Mouse (Mus musculus) lung, postnatal 36 days (tissue): ENCODE measurements at regions not wholly inside any gene's neighbourhood (a gene's known extent, or its start where the extent isn't known, plus 50 kb on each side); places are given as distances from the start of the nearest gene placed in this dataset.

Experiments
- DNase-seq: peaks from one replicate; pipeline ENCODE4 v3.0.0; 2022; ENCODE audit warnings: mixed read lengths

DNA sequence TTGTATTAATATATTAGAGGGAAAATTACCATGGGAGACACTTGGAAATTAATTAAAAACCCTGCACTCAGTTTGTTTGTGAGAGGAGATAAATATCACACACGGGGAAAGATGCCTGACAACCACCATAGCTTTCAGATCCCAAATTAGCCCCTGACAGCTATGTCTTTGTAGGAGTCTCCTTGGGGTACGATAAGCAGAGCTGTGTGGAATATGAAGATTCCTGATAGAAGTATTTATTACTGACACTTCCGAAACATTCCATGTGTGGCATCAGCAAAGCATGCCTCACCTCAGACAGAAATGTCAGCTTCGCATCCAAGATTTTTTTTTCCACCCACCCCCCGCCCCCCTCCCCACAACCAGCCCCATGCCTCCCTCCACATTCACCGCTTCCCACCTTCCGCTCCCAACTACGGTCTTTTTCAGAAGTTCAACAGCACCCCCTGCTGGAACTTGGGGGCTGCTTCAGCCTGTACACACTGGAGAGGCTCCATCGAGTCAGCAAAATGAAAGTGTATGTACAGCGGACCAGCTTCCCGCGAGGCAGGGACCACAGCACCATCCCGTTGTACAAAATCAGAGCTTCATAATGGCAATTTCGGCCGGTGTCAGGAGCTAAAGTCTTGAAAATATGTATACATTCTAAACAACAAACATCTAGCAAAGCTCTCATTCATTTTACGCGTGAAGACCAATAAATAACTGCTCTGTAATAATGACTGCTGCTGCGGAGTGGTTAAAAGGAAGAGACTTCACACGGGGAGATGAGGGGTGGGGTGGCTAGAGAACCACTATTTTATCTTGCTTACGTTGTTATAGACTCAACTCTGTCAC lies 66.7 kb downstream of the Rwdd3 start:
- peak; percentile 78 for DNase-seq

DNA sequence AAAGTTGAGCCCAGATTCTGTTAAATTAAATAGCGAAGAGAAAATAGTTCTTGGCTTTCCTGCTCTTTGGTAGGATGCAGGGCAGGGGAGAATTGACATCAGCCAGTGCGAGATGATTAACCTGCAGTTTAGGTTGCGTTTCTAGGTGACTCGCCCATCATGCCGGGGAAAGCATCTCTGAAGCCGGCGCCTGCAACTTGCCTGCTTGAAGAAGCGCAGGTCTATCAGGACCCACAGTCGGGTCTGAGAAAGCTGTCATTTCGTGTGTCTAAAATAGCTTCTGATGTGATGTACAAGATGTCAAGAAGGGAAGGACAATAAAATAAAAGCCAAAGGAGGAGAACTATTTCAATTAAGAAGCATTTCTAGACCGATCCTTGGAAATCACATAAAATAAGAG lies 68.6 kb downstream of the Rwdd3 start:
- DNase-seq: no peak

GRCm38 (mm10) chr3:121102120-121102519 lies 69.4 kb downstream of the Rwdd3 start:
- DNase-seq: no peak

DNA sequence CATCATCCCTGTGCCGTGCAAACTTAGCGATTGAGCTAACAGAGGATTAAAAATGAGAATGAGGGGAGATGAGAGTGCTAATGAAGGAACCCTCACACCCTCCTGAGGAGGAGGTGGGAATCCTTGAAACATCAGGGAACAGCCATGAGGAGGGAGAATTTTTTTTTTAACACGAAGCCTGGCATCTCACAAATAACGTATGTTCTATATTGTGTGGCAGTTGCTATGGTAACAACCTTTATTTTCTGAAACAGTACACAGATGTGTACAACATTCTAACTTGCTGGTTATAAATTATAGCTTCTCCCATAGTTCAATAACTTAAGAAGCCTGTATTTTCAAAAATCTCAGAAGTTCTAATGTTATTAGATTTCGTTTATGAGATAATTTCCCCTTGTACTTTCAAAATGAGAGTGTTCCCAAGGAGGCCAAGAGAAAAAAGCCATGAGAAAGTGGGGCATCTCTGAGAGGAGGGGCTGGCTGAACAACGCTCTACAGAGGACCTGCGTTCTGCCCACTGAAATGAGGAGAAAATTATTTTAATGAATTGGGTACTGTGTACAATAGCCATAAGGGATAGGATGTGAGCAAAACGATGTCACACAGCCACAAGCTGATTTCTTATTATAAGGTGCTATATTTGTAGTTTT lies 71.2 kb downstream of the Rwdd3 start:
- DNase-seq: no peak

DNA sequence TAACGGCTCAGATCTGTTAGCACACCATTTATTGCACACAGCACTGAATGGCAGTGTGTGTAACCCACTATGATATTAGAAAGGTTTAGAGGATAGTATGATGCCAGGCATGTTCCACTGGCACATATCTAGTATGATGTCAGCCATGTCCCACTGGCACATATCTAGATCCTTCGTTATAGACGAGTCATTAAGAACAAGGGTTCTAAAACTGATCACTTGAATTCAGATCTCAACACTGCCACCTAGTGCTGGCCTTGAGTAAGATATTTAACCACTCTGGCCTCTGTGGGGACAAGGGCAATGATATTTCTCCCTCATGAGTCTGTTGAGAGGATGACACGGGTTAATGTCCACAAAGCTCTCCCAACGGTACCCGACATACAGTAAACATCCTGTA lies 78.0 kb downstream of the Rwdd3 start:
- peak; percentile 38 for DNase-seq

DNA sequence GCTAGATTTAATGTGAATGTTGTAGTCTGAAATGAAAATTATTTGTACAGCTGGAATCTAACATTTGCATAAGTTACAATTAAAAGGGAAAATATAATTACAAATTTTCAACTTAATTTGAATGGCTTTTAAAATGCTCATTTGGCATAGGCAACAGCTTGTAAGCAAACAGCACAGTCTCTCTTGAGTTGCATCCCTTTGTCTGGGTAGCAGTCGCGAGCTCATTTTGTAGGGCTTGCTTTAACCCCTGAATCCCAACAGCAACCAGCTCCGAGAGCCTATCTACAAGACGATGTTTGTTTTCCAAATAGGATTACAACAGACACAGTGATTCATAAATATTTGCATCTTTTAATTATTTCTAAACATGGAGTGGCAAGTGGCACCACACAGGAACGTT lies 82.8 kb downstream of the Rwdd3 start:
- DNase-seq: no peak

DNA sequence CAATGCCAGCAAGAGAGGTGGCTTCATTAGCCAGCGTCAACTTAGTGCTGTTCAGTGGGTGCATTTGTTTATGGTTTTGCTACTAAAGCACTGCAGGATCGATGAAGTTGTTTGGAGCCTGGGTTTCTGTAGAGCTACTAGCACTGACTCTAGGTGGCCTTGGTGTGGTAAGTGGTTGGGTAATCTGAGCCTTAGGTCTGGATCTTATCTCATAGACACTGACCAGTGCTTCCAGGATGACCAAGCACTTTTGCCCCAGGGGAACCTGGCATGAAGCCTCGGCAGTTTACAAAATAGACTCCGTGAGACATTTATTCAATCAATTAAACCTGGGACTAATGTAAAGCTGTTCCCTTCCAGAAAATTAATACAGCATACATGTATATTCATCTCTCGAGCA lies 102.8 kb downstream of the Rwdd3 start:
- no peak for DNase-seq

DNA sequence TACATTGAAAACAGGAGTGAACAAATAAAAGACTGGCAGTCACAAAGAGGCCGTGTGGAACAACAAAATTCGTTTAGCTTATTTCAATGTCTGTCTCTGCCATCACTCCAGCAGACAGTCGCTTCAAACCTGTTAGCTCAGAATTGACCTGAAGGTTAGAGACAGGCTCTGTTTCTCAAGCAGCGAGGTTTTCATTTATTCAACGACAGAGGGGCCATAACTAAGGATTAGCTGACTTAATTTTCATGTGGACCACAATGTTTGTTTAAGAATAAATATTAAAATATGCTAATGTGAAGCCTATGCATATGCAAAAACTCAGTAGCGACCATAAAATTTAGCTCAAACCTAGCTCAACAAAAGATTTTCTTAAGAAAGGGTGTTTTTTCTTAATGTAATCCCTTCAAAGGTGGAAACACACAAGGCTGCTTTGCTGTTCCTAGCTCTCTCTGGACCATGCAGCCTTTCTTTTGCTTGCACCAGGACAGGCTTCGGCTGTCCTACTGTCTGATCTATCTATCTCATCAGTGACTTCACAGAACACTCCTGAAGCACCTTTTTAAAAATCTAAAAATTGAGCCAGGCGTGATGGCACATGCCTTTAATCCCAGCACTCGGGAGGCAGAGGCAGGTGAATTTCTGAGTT lies 135.5 kb downstream of the Rwdd3 start:
- DNase-seq: no peak

- no peak for DNase-seq
Observed at GRCm38 (mm10) chr3:121025546-121026157, 145.8 kb downstream of the Rwdd3 start.

DNA sequence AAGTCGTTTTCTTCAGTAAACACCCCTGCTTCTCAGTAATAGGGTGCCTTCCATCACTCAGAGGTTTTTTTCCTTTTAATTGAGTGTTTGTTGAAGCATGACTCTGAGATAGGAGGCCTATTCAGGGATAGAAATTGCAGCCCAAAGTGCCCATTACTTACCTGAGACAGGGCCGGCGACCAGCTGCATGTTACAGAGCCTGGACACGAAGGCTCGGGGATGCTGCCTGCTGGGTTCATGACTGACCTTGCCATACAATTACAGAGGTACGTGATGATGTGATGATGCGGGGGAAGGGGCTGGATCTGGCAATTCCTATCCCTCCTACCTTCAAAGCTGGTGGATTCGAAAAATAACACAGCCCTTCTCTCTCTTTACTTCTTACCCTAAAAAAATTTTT lies 146.7 kb downstream of the Rwdd3 start:
- no peak for DNase-seq

DNA sequence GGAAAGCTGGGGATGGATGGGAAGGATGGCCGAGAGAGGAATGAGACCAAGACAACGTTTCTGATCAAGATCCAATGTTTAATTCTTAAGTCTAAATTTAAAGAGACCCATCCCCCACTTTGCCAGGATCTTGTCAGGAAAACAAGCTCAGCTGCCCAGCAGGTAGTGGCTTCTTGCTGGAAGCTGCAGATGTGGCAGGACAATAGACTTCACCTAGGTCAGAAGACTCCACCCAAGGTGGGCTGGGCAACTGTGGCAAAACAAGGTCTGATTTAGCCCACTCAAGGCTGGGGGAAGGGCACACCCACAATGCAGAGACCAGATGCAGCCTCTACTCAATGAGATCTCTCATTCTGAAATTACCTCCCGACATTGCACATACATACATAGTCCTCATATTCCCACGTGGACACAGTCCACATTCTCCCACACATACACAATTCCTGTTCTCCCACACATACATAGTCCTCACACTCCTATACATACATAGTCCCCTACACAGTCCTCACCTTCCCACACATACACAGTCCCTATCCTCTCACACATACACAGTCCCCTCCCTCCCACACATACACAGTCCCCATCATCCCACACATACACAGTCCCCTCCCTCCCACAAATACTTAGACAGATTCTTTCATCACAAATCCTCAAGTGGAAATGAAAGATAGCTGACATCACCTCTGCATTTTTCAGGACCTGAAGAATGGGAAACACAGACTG lies 150.2 kb downstream of the Rwdd3 start:
- no peak for DNase-seq

- no peak for DNase-seq
Observed at GRCm38 (mm10) chr3:121009223-121009622, 162.3 kb downstream of the Rwdd3 start.

- DNase-seq: no peak
Observed at GRCm38 (mm10) chr3:120983556-120984270, 187.8 kb downstream of the Rwdd3 start.

DNA sequence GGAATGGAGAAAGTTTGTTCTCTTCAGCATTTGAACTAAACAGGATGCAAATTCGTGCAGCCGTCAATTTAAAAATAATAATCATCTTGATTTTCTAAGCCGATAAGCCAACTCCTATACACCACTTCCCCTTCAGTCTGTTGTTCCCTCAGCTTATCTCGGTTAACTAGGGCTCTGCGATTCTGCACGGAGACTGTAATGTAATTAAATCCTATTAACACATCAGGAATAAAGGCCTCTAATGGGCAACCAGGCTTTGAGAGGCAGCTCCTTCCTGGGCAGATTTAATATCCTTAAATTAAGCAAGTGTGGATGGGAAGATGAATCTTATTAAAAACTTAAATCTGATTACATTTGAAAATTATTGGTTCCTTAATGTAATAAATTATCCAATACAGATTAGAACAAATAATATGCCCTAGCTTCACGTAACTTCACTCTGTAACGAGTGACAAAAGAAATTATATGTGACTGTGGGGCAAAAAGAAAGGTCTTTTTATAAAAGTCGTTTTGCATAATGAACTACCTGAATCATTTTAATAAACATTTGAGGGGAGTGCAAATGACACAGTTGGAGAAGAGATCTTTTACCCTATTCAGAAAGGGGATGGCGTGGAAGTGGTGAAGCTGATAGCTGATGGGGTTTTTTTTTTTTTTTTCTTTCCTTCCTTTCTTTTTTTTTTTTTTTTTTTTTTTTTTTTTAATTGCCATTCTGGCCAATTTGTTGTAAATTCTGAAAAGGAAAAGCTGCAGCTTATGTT lies 188.5 kb downstream of the Rwdd3 start:
- no peak for DNase-seq

- DNase-seq: no peak
Observed at GRCm38 (mm10) chr3:120982218-120982617, 189.3 kb downstream of the Rwdd3 start.

GRCm38 (mm10) chr3:120970746-120971466 lies 200.6 kb downstream of the Rwdd3 start:
- no peak for DNase-seq

- no peak for DNase-seq
Observed at GRCm38 (mm10) chr3:120946906-120947305, 224.6 kb downstream of the Rwdd3 start.

DNA sequence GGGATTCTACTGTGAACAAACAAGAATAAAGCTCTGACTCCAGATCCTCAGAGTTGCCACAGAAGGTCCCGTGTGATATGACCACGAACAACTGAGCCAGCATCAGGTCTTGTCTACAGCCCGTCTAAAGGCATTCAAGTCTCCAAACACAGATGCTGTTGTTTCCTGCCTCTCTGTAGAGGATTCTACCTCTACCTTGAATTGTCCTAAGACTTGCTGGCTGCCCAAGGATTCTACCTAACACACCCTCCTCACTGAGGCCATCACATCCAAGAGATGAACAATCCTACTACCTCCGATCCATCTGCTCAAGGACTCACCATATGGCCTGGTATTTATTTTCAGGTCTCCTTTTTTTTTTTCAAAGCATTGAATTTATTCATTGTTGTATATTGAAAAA lies 237.1 kb downstream of the Rwdd3 start:
- DNase-seq: no peak

- no peak for DNase-seq
Observed at GRCm38 (mm10) chr3:120920351-120920750, 251.1 kb downstream of the Rwdd3 start.

GRCm38 (mm10) chr3:120898931-120899330 lies 272.6 kb downstream of the Rwdd3 start:
- DNase-seq: no peak

GRCm38 (mm10) chr3:120898258-120898657 lies 273.2 kb downstream of the Rwdd3 start:
- no peak for DNase-seq
